Mouse (Mus musculus): ENCODE measurements around the gene Rabl3. TPM values are rescaled to one million over a fixed set of nuclear protein-coding genes. Genes with fewer than 3 reads are reported as not detected.

Rabl3 gene
- polyA plus RNA-seq, 1 experiment from 2014 or later = 22.1 TPM

- Histone ChIP-seq H3K9ac (no peak overlapping the region), H3K4me2 (no peak overlapping the region), H3K36me3 (peaks cover 22% of the 10 kb centered on the region), H3K27me3 (replicated peaks) (no peaks in the 10 kb centered on the region), H3K27ac (no peak overlapping the region), H3K4me3 (replicated peaks) (no peak overlapping the region), H3K4me1 (no peaks in the 10 kb centered on the region), H3K9me3 (no peaks in the 10 kb centered on the region)
- no peak for ATAC-seq (ENCODE audit: insufficient read depth, low FRiP score, low read depth)
- WGBS = 96% methylated on average over 2 of the region's 2 CpGs
These were observed 19.3 kb upstream of the Rabl3 start for GRCm38 (mm10) chr16:37520190-37521040.

DNA sequence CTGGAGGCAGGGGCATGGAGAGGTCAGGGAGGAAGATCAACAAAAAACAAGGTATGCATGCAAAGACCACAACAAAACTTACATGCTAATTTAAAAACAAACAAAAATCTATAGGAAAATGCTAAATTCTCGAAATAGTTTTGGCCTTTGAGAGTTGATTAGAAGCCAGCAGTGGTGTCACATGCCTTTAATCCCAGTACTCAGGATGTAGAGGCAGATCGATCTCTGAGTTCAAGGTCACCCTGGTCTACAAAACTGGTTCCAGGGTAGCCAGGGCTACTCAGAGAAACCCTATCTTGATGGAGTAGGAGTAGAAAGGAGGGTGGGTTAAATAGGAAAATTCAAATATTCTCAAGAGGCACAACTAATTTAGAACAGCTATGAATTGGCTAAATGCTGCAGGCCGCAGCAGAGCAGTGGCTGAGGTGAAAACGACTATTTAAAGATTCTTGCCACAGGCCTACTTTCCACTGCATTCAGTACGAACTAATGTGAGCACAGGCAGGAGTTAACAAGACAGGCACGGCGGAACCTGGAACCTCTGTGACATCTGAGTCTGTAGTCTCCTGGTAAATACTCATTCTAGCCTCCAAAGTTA lies 17.5 kb upstream of the Rabl3 start:
- no peak overlapping the region for H3K4me3 ChIP-seq (replicated peaks)
- no peaks in the 10 kb centered on the region for H3K27me3 ChIP-seq (replicated peaks)
- no peak overlapping the region for H3K27ac ChIP-seq
- peaks cover 22% of the 10 kb centered on the region for H3K36me3 ChIP-seq
- no peak overlapping the region for H3K4me2 ChIP-seq
- no peak for ATAC-seq (ENCODE audit: insufficient read depth, low FRiP score, low read depth)
- H3K9me3 ChIP-seq = no peaks in the 10 kb centered on the region
- no peaks in the 10 kb centered on the region for H3K4me1 ChIP-seq
- no peak overlapping the region for H3K9ac ChIP-seq
- WGBS = 94% methylated on average over 7 of the region's 7 CpGs

- no peaks in the 10 kb centered on the region for H3K9me3 ChIP-seq
- no peaks in the 10 kb centered on the region for H3K27me3 ChIP-seq (replicated peaks)
- H3K4me1 ChIP-seq = no peaks in the 10 kb centered on the region
- no peak overlapping the region for H3K27ac ChIP-seq
- ATAC-seq (ENCODE audit: insufficient read depth, low FRiP score, low read depth) = no peak
- H3K36me3 ChIP-seq = peaks cover 19% of the 10 kb centered on the region
- no peak overlapping the region for H3K4me2 ChIP-seq
- WGBS = 74% methylated on average over 2 of the region's 2 CpGs
- H3K4me3 ChIP-seq (replicated peaks) = no peak overlapping the region
- H3K9ac ChIP-seq = no peak overlapping the region
These were observed 14.6 kb upstream of the Rabl3 start for GRCm38 (mm10) chr16:37525121-37525520.

- Histone ChIP-seq H3K4me3 (replicated peaks) (no peak overlapping the region), H3K4me2 (no peak overlapping the region), H3K4me1 (no peaks in the 10 kb centered on the region), H3K36me3 (peaks cover 13% of the 10 kb centered on the region), H3K9ac (no peak overlapping the region), H3K9me3 (no peaks in the 10 kb centered on the region), H3K27me3 (replicated peaks) (no peaks in the 10 kb centered on the region), H3K27ac (no peak overlapping the region)
- no peak for ATAC-seq (ENCODE audit: insufficient read depth, low FRiP score, low read depth)
- WGBS = 90% methylated on average over 3 of the region's 3 CpGs
These were observed 12.9 kb upstream of the Rabl3 start for GRCm38 (mm10) chr16:37526688-37527223.

- Histone ChIP-seq H3K27me3 (replicated peaks) (no peaks in the 10 kb centered on the region), H3K4me3 (replicated peaks) (no peak overlapping the region), H3K9me3 (no peaks in the 10 kb centered on the region), H3K4me1 (no peaks in the 10 kb centered on the region), H3K27ac (no peak overlapping the region), H3K36me3 (no peaks in the 10 kb centered on the region), H3K4me2 (no peak overlapping the region), H3K9ac (no peak overlapping the region)
- ATAC-seq (ENCODE audit: insufficient read depth, low FRiP score, low read depth) = no peak
- WGBS = 91% methylated on average over 6 of the region's 6 CpGs
These were observed 9.5 kb upstream of the Rabl3 start for GRCm38 (mm10) chr16:37530170-37530569.

DNA sequence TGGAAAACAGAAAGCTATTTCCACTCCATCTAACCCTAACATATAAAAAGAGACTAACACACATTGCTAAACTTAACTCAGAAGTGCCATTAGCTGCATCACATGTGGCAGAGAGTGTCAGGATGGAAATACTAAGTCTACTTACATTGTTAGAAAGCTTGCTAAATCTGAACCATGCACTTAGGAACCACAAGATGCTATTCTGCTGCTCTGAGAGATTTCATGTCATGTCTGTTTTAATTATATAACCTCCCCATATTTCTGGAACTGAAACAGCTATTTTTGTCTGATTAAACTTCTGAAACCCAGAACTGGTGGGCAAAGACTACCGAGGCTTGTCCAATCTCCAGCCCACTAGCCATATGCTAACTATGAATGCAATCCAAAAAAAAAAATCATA lies 7.6 kb upstream of the Rabl3 start:
- Histone ChIP-seq H3K36me3 (no peaks in the 10 kb centered on the region), H3K9me3 (no peaks in the 10 kb centered on the region), H3K27me3 (replicated peaks) (no peaks in the 10 kb centered on the region), H3K9ac (no peak overlapping the region), H3K27ac (no peak overlapping the region), H3K4me1 (no peaks in the 10 kb centered on the region), H3K4me2 (no peak overlapping the region), H3K4me3 (replicated peaks) (no peak overlapping the region)
- ATAC-seq (ENCODE audit: insufficient read depth, low FRiP score, low read depth) = no peak
- WGBS = 95% methylated on average over 1 of the region's 1 CpGs

GRCm38 (mm10) chr16:37533369-37534068 lies 6.2 kb upstream of the Rabl3 start:
- H3K4me3 ChIP-seq (replicated peaks) = no peak overlapping the region
- WGBS = 83% methylated on average over 8 of the region's 8 CpGs
- no peak overlapping the region for H3K4me2 ChIP-seq
- no peaks in the 10 kb centered on the region for H3K36me3 ChIP-seq
- no peaks in the 10 kb centered on the region for H3K9me3 ChIP-seq
- no peaks in the 10 kb centered on the region for H3K27me3 ChIP-seq (replicated peaks)
- peaks cover 4% of the 10 kb centered on the region; the same call in 1 of the 2 replicates for H3K4me1 ChIP-seq
- H3K27ac ChIP-seq = no peak overlapping the region
- no peak for ATAC-seq (ENCODE audit: insufficient read depth, low FRiP score, low read depth)
- no peak overlapping the region for H3K9ac ChIP-seq

DNA sequence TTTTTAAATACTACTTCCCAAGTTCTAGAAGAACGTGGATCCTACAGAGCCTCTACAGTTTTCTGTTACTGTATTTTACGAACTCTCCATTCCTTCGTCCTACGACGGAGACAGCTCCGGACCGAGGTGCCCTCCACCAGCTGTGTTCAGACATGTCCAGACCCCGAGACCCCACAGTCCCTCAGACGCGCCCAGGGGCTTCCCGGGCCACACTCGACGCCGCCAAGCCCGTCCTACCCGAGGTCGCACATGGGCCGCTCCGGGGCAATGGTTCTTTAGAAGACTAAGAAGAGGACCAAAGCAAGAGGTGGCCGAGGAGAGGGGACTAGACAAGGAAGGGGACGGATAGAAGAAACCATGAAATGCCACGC lies 460 bp upstream of the Rabl3 start:
- peak overlapping the region; percentile 89; the same call in 1 of the 2 replicates for H3K27ac ChIP-seq
- under 1% methylated on average over 22 of the region's 22 CpGs for WGBS
- H3K27me3 ChIP-seq (replicated peaks) = no peaks in the 10 kb centered on the region
- H3K36me3 ChIP-seq = no peaks in the 10 kb centered on the region
- peak overlapping the region; percentile 83 for H3K4me3 ChIP-seq (replicated peaks)
- peak overlapping the region; percentile 65 for H3K4me2 ChIP-seq
- H3K4me1 ChIP-seq = peaks cover 14% of the 10 kb centered on the region
- no peaks in the 10 kb centered on the region for H3K9me3 ChIP-seq
- ATAC-seq (ENCODE audit: insufficient read depth, low FRiP score, low read depth) = peak; percentile 25; the same call in 1 of the 2 replicates
- H3K9ac ChIP-seq = peak overlapping the region; percentile 82

- no peak overlapping the region for H3K9ac ChIP-seq
- no peaks in the 10 kb centered on the region for H3K9me3 ChIP-seq
- no peak overlapping the region for H3K27ac ChIP-seq
- peak overlapping the region; percentile 83 for H3K4me3 ChIP-seq (replicated peaks)
- H3K4me1 ChIP-seq = peaks cover 14% of the 10 kb centered on the region
- no peak for ATAC-seq (ENCODE audit: insufficient read depth, low FRiP score, low read depth)
- H3K36me3 ChIP-seq = no peaks in the 10 kb centered on the region
- H3K27me3 ChIP-seq (replicated peaks) = no peaks in the 10 kb centered on the region
- WGBS = 86% methylated on average over 6 of the region's 6 CpGs
- H3K4me2 ChIP-seq = peak overlapping the region; percentile 63
These were observed 1.1 kb downstream of the Rabl3 start for GRCm38 (mm10) chr16:37540776-37541175.

DNA sequence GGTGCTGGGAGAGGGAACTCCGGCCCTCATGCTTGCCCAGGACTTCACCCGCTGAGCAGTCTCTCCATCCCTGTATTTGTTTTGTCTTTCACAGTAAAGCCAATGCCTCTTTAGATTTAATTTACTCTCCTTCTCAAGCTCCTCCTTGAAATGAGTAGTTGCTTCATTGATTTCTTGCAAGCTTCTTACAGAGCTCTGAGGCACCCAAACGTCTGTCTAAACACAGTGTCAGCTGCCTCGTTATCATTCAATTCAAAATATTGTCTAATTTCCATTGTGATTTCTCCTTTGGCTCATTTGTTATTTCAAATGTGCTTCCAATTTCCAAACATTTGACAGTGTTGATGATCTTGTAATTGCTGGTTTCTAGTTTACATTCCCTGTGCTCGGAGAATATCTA lies 6.6 kb downstream of the Rabl3 start:
- no peaks in the 10 kb centered on the region for H3K4me1 ChIP-seq
- H3K36me3 ChIP-seq = no peaks in the 10 kb centered on the region
- no peak for ATAC-seq (ENCODE audit: insufficient read depth, low FRiP score, low read depth)
- no peak overlapping the region for H3K4me3 ChIP-seq (replicated peaks)
- H3K4me2 ChIP-seq = no peak overlapping the region
- no peaks in the 10 kb centered on the region for H3K9me3 ChIP-seq
- H3K9ac ChIP-seq = no peak overlapping the region
- H3K27ac ChIP-seq = no peak overlapping the region
- H3K27me3 ChIP-seq (replicated peaks) = no peaks in the 10 kb centered on the region
- 75% methylated on average over 5 of the region's 5 CpGs for WGBS

DNA sequence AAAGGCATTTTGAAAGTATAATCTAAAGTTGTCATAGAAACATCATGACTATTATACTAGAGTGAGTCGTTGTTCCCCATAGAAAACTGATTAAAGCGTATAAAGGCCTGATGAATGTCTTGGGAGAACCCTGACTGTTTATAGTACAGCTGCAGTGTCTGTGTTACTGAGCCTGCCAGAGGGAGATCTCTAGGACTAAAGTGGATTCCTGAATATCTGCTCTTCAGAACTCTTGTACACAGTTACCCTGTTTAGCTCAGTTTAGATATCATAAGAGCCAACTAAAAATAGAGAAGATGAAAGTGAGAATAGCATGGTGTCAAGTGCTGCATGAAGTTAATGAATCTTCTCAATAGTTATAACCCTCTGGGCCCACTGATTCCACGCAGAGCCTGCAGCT lies 10.6 kb downstream of the Rabl3 start:
- Histone ChIP-seq H3K36me3 (no peaks in the 10 kb centered on the region), H3K4me3 (replicated peaks) (no peak overlapping the region), H3K4me2 (no peak overlapping the region), H3K27ac (no peak overlapping the region), H3K9me3 (no peaks in the 10 kb centered on the region), H3K4me1 (no peaks in the 10 kb centered on the region), H3K27me3 (replicated peaks) (no peaks in the 10 kb centered on the region), H3K9ac (no peak overlapping the region)
- 61% methylated on average over 3 of the region's 3 CpGs for WGBS
- no peak for ATAC-seq (ENCODE audit: insufficient read depth, low FRiP score, low read depth)

GRCm38 (mm10) chr16:37550981-37551380 lies 11.3 kb downstream of the Rabl3 start:
- H3K4me1 ChIP-seq = no peaks in the 10 kb centered on the region
- no peaks in the 10 kb centered on the region for H3K36me3 ChIP-seq
- no peak overlapping the region for H3K9ac ChIP-seq
- H3K9me3 ChIP-seq = no peaks in the 10 kb centered on the region
- no peak overlapping the region for H3K27ac ChIP-seq
- WGBS = 85% methylated on average over 2 of the region's 2 CpGs
- ATAC-seq (ENCODE audit: insufficient read depth, low FRiP score, low read depth) = no peak
- no peak overlapping the region for H3K4me3 ChIP-seq (replicated peaks)
- no peaks in the 10 kb centered on the region for H3K27me3 ChIP-seq (replicated peaks)
- H3K4me2 ChIP-seq = no peak overlapping the region

Measured in stomach, embryonic 15.5 days (tissue).